Mouse (Mus musculus) left cerebral cortex, adult 18-20 months (tissue): Measurements from ENCODE around the gene Ankmy2. TPM values are rescaled to one million over a fixed set of nuclear protein-coding genes. Genes with fewer than 3 reads are reported as not detected.

Source experiments
- DNase-seq, 2 experiments: peaks; one replicate each; pipeline ENCODE4 v3.0.0; 2021 to 2022; ENCODE audit warnings: low spot score in 2 of 2, mixed read lengths in 1 of 2
- total RNA-seq, 2 experiments: library from RNA; stranded (reverse); gene quantifications; 2 replicates each; pipeline ENCODE4 v1.2.3; 2021

The Ankmy2 gene
- total RNA-seq, 2 experiments from 2014 or later: 53.3 to 57.0 TPM

DNA sequence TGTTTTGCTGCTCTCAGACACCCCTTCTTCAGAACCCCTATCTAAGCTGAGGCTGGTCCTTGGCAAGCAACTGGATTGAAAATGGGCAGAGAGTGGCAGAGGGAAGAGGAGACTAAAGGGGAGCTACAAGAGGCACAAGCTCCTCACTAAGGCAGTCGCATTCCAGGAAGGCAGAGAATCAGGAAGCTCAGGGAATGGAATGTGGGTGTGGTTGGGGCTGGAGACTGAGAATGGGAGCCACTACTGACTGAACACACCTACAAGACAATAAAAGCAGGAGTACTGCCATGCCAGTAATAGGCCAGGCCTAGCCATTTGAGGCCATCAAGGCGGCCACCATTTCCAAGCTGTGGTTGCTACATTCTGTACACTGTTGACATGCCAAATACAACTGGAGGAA lies 74.5 kb downstream of the Ankmy2 start:
- no peak for DNase-seq

- no peak for DNase-seq
Measured at GRCm38 (mm10) chr12:36241171-36241570, 84.3 kb downstream of the Ankmy2 start.

Other genes with a start within 250 kb of the Ankmy2 start
- gene Agr3, start 231.5 kb upstream of the Ankmy2 start, total RNA-seq: not detected
- not detected for gene Agr2, start 164.2 kb upstream of the Ankmy2 start, total RNA-seq
- gene Tspan13, start 114.6 kb upstream of the Ankmy2 start, total RNA-seq: 100 to 1,000 TPM; 201 to 208 TPM
- gene Bzw2, start 966 bp downstream of the Ankmy2 start, total RNA-seq: 10 to 100 TPM; 45.6 to 51.7 TPM
- gene Lrrc72, start 96.3 kb downstream of the Ankmy2 start, total RNA-seq: not detected
- gene Sostdc1, start 157.0 kb downstream of the Ankmy2 start, total RNA-seq: 1 to 10 TPM; 1.1 to 1.4 TPM
- 10 to 100 TPM; 11.4 to 12.6 TPM for gene Ispd, start 224.3 kb downstream of the Ankmy2 start, total RNA-seq
- 1 to 10 TPM; 1.6 to 2.5 TPM for gene D630036H23Rik, start 225.1 kb downstream of the Ankmy2 start, total RNA-seq